Mouse (Mus musculus) NIH3T3 (cell line): Measurements from ENCODE around the gene Zfp148.

Source experiments
- DNase-seq: peaks from one replicate; pipeline ENCODE4 v3.0.0-alpha.2; 2012; ENCODE audit warnings: low read depth

Zfp148 gene

GRCm38 (mm10) chr16:33379944-33380881 is at the start of gene Zfp148:
Gene Zfp148 (plus strand): TSS chr16:33380836.
- DNase-seq: peak; percentile 95

GRCm38 (mm10) chr16:33333015-33333414 is 47.6 kb upstream of the Zfp148 start:
- no peak for DNase-seq

- peak; percentile 85 for DNase-seq
These were observed 43.5 kb upstream of the Zfp148 start for GRCm38 (mm10) chr16:33337177-33337576.

- DNase-seq: no peak
These were observed 43.0 kb upstream of the Zfp148 start for GRCm38 (mm10) chr16:33337681-33338080.

- no peak for DNase-seq
These were observed 42.1 kb upstream of the Zfp148 start for GRCm38 (mm10) chr16:33338492-33338891.

- DNase-seq: no peak
These were observed 41.2 kb upstream of the Zfp148 start for GRCm38 (mm10) chr16:33339476-33339875.

- DNase-seq: no peak
These were observed 38.3 kb upstream of the Zfp148 start for GRCm38 (mm10) chr16:33342356-33342755.

- DNase-seq: no peak
These were observed 37.5 kb upstream of the Zfp148 start for GRCm38 (mm10) chr16:33343106-33343505.

- no peak for DNase-seq
These were observed 37.0 kb upstream of the Zfp148 start for GRCm38 (mm10) chr16:33343601-33344000.

- no peak for DNase-seq
These were observed 36.3 kb upstream of the Zfp148 start for GRCm38 (mm10) chr16:33344379-33344778.

GRCm38 (mm10) chr16:33344875-33345274 is 35.8 kb upstream of the Zfp148 start:
- peak; percentile 54 for DNase-seq

- DNase-seq: no peak
These were observed 34.3 kb upstream of the Zfp148 start for GRCm38 (mm10) chr16:33346376-33346775.

- peak; percentile 53 for DNase-seq
These were observed 33.5 kb upstream of the Zfp148 start for GRCm38 (mm10) chr16:33347134-33347533.

GRCm38 (mm10) chr16:33357805-33358204 is 22.8 kb upstream of the Zfp148 start:
- DNase-seq: no peak

GRCm38 (mm10) chr16:33365772-33366171 is 14.9 kb upstream of the Zfp148 start:
- DNase-seq: no peak

- no peak for DNase-seq
These were observed 12.0 kb upstream of the Zfp148 start for GRCm38 (mm10) chr16:33368632-33369031.

- DNase-seq: no peak
These were observed 9.8 kb upstream of the Zfp148 start for GRCm38 (mm10) chr16:33370836-33371235.

- DNase-seq: no peak
These were observed 8.0 kb upstream of the Zfp148 start for GRCm38 (mm10) chr16:33372611-33373010.

- no peak for DNase-seq
These were observed 7.3 kb upstream of the Zfp148 start for GRCm38 (mm10) chr16:33373326-33373725.

GRCm38 (mm10) chr16:33376266-33376665 is 4.4 kb upstream of the Zfp148 start:
- no peak for DNase-seq

GRCm38 (mm10) chr16:33379219-33379943 is 1.3 kb upstream of the Zfp148 start:
- no peak for DNase-seq

- peak; percentile 58 for DNase-seq
These were observed 412 bp downstream of the Zfp148 start for GRCm38 (mm10) chr16:33380882-33381613.
